Mouse (Mus musculus) liver, postnatal 0 days (tissue): ENCODE results near the gene Wt1. TPM values are rescaled to one million over a fixed set of nuclear protein-coding genes. Genes with fewer than 3 reads are reported as not detected.
A peak's percentile ranks its signal among the peaks of the same experiment; 100 is the strongest.

Experiments
- ATAC-seq: fragments of 200-750 bp; cut with Nextera tagmentation; 2 replicates; pipeline ENCODE4 v1.8.0; 2017; ENCODE audit warnings: mild to moderate bottlenecking, moderate library complexity
- DNase-seq: peaks from one replicate; pipeline ENCODE4 v3.0.0-alpha.2; 2016
- H3K27ac ChIP-seq: fragments of 300-500 bp; sonication (generic); 2 replicates; pipeline ENCODE4 v1.5.1; 2014; ENCODE audit warnings: antibody characterized with exemption, moderate library complexity, mild to moderate bottlenecking, low read depth
- H3K27me3 ChIP-seq: fragments of 300-500 bp; sonication (generic); 2 replicates; pipeline ENCODE4 v1.6.1; 2014; ENCODE audit warnings: low read length, control low read depth, mixed read lengths; ENCODE audit not compliant: insufficient read depth
- H3K36me3 ChIP-seq: fragments of 300-500 bp; sonication (generic); replicated peaks from 2 replicates; pipeline ENCODE4 v1.6.1; 2014; ENCODE audit warnings: mild to moderate bottlenecking, control low read depth, low read length, moderate library complexity, mixed read lengths; ENCODE audit not compliant: insufficient read depth
- H3K4me1 ChIP-seq: fragments of 300-500 bp; sonication (generic); 2 replicates; pipeline ENCODE4 v1.6.1; 2014; ENCODE audit warnings: antibody characterized with exemption, mild to moderate bottlenecking, control low read depth; ENCODE audit not compliant: insufficient read depth
- H3K4me2 ChIP-seq: fragments of 300-500 bp; sonication (generic); 2 replicates; pipeline ENCODE4 v1.6.1; 2014; ENCODE audit warnings: low read depth, mild to moderate bottlenecking, low read length, moderate library complexity, mixed read lengths
- H3K4me3 ChIP-seq: fragments of 300-500 bp; sonication (generic); 2 replicates; pipeline ENCODE4 v1.5.1; 2014; ENCODE audit warnings: low read depth, low read length
- H3K9ac ChIP-seq: fragments of 300-500 bp; sonication (generic); replicated peaks from 2 replicates; pipeline ENCODE4 v1.6.1; 2014; ENCODE audit warnings: mild to moderate bottlenecking, moderate library complexity
- H3K9me3 ChIP-seq: fragments of 300-500 bp; sonication (generic); 2 replicates; pipeline ENCODE4 v1.6.1; 2016; ENCODE audit warnings: mild to moderate bottlenecking, control low read depth, low read length, mixed read lengths
- CTCF ChIP-seq: sonication (generic); IDR thresholded peaks from 2 replicates; pipeline ENCODE4 v1.5.1; 2016; ENCODE audit warnings: antibody characterized with exemption, low read depth
- EP300 ChIP-seq: IDR thresholded peaks from 2 replicates; pipeline ENCODE4 v1.6.1; 2016; ENCODE audit warnings: antibody characterized with exemption, low read depth, mild to moderate bottlenecking
- WGBS: fragments of 180-500 bp; shearing (Covaris S2); extraction: QIAGEN DNeasy Blood & Tissue Kit; methylation state at CpG from one replicate; pipeline ENCODE4 v1.1.7; 2014; ENCODE audit not compliant: insufficient replicate concordance; 5-methylcytosine and 5-hydroxymethylcytosine counted together
- polyA plus RNA-seq: library from polyadenylated mRNA; unstranded; fragments of >200 nt; fragmentation: Nextera tagmentation; extraction: Ambion mirVana; gene quantifications from 2 replicates; pipeline ENCODE4 v1.2.1, GENCODE M21; 2015

The Wt1 gene
- polyA plus RNA-seq, 1 experiment from 2014 or later, result 0.86 TPM

DNA sequence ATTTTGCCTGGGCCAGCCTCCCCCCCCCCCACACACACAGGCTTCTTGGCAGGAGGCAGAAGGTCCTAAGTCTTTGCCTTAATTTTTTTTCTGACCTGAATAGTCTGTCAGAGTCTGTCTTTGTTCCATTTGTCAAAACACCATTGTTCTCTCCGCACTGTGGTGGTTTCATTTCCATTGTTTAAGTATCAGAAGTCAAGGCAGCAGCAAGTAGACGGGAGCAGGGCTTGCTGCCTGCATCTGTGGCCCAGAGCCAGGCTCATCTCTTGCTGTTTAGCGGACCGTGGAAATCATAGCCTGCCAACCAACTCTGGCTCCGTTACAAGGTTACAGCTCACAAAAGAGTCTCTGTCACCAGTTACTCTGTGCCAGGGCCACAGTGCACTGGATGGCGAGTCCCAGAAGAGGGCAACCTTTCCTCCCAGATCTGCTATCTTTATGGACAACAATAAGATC, 17.6 kb upstream of the Wt1 start:
- 39% methylated on average over 6 of the region's 6 CpGs for WGBS
- H3K9ac ChIP-seq, result no peak overlapping the region
- no peak for DNase-seq
- peaks cover 9% of the 10 kb centered on the region; the same call in 1 of the 2 replicates for H3K27me3 ChIP-seq
- H3K36me3 ChIP-seq, result no peaks in the 10 kb centered on the region
- no peak overlapping the region for H3K27ac ChIP-seq
- no peak overlapping the region for H3K4me3 ChIP-seq
- no peak for ATAC-seq
- TF ChIP-seq CTCF, result peak; percentile 23
- no peak for TF ChIP-seq EP300
- H3K4me1 ChIP-seq, result no peaks in the 10 kb centered on the region
- no peak overlapping the region for H3K4me2 ChIP-seq
- H3K9me3 ChIP-seq, result no peaks in the 10 kb centered on the region

DNA sequence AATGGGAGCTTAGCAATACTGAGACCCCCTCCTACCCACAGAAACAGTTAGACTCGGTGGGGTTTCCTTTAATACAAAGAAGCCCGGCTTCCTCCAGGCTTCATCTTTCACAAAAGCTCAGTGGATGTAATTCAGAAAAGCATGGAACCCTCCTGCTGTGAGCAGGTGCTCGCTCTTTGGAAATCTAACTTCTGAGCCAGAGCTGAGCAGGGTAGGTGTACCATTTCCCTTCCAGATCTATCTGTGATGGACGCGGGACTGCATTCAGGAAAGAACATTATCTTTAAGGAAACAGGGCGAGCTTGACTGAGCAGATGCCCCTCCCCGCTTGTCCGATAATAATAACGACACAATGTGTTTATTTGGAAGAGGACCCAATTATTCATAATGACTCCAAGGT, 12.3 kb upstream of the Wt1 start:
- Histone ChIP-seq H3K4me3 (no peak overlapping the region), H3K4me1 (no peaks in the 10 kb centered on the region; the same call in 1 of the 2 replicates), H3K9ac (no peak overlapping the region), H3K27ac (no peak overlapping the region), H3K27me3 (peaks cover 13% of the 10 kb centered on the region; the same call in 1 of the 2 replicates), H3K9me3 (no peaks in the 10 kb centered on the region), H3K36me3 (no peaks in the 10 kb centered on the region), H3K4me2 (no peak overlapping the region)
- TF ChIP-seq EP300 (no peak), CTCF (no peak)
- ATAC-seq, result no peak
- WGBS, result 23% methylated on average over 9 of the region's 9 CpGs
- DNase-seq, result no peak

DNA sequence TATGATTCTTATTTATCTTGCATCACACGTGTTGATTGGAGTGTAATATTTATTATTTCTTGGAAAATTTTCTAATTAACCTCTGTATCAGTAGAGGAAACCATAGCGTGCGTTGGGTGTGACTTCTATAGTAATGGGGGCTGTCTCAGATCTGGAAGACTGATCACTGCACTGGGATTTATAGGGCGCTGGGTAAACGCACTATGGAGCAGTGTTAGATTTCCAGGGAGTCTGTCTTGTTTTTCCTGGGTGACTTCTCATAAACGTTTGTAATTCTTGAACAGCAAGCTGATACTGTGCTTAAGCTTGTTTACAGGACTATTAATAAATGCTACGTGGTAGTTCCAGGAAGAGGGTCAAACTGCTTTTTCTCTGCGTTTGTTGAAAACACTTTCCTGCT, 8.7 kb upstream of the Wt1 start:
- H3K9me3 ChIP-seq, result no peaks in the 10 kb centered on the region
- DNase-seq (no peak), ATAC-seq (no peak)
- no peak overlapping the region for H3K27ac ChIP-seq
- H3K27me3 ChIP-seq, result peaks cover 39% of the 10 kb centered on the region
- H3K4me1 ChIP-seq, result no peaks in the 10 kb centered on the region; the same call in 1 of the 2 replicates
- no peak overlapping the region for H3K4me3 ChIP-seq
- no peak overlapping the region for H3K4me2 ChIP-seq
- no peak overlapping the region for H3K9ac ChIP-seq
- H3K36me3 ChIP-seq, result no peaks in the 10 kb centered on the region
- WGBS, result 56% methylated on average over 8 of the region's 8 CpGs
- TF ChIP-seq CTCF, result no peak
- TF ChIP-seq EP300, result no peak

DNA sequence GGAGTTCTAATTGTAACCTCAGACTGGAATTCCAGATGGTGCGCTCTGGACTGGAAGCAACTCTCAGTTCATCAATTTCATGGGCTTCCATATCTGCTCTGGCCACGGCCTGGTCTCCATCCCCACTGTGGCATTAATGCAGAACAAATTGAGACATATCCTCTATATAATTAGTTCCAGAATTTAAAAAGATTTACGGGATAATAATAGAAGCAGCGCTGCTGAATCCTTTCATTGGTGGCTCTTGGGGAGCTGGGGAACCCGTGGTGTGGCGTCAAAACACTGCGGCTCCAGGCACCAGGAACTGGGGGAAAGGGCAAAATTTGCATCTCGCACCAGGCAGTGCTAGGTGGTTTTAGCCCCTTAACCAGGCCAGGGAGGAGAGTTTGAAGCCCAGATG, 4.1 kb upstream of the Wt1 start:
- Histone ChIP-seq H3K4me2 (no peak overlapping the region), H3K4me1 (peaks cover 6% of the 10 kb centered on the region), H3K36me3 (no peaks in the 10 kb centered on the region), H3K27me3 (peaks cover 75% of the 10 kb centered on the region), H3K4me3 (no peak overlapping the region), H3K9me3 (no peaks in the 10 kb centered on the region), H3K9ac (no peak overlapping the region), H3K27ac (no peak overlapping the region)
- ATAC-seq, result no peak
- no peak for TF ChIP-seq EP300
- no peak for TF ChIP-seq CTCF
- DNase-seq, result no peak
- WGBS, result 9% methylated on average over 8 of the region's 8 CpGs

DNA sequence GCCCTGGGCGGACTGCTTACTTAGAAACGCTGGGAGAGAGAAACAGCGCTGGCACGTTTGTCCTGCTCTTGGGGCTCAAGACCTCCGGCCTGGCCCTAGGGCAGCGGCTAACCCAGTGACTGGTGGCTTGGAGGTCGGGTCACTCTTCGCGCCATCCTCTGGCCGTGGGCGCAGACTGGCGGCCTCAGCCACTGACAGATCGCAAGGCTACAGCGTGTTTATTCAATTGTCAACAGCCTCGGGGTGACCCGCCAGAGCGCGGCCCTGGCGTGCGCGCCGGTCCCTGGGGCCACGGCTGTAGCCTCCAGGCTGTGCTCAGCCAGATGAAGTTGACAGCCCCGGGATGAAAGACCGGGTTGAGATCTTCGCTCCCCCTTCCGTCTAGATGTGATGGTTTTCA, 3.4 kb upstream of the Wt1 start:
- Histone ChIP-seq H3K4me2 (peak overlapping the region; percentile 42; the same call in 1 of the 2 replicates), H3K9me3 (no peaks in the 10 kb centered on the region), H3K4me1 (peaks cover 7% of the 10 kb centered on the region), H3K27me3 (peaks cover 82% of the 10 kb centered on the region), H3K36me3 (no peaks in the 10 kb centered on the region), H3K4me3 (peak overlapping the region; percentile 23; the same call in 1 of the 2 replicates), H3K9ac (no peak overlapping the region), H3K27ac (no peak overlapping the region)
- no peak for DNase-seq
- no peak for TF ChIP-seq CTCF
- TF ChIP-seq EP300, result no peak
- 2% methylated on average over 27 of the region's 27 CpGs for WGBS
- ATAC-seq, result no peak

DNA sequence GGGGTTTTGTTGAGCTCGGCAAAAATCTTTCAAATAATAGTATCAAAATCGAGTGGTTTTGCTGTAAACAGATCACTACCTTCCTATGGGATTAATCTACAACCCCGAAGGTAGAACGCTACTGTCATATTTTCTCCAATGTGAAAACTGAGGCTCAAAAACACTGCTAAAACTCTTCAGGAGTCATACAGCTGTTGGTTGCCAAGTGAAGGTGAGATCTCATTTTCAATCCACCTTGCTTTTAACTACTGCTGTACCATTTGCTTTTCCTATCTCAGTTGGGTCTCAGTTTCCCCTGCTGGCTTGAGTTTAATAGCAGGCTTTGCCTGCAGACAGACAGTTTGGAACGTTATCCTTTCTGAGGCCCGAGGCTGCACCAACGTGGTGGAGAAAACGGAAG, 2.9 kb upstream of the Wt1 start:
- TF ChIP-seq CTCF (no peak), EP300 (no peak)
- no peak overlapping the region for H3K9ac ChIP-seq
- H3K4me1 ChIP-seq, result peaks cover 10% of the 10 kb centered on the region
- H3K4me2 ChIP-seq, result no peak overlapping the region
- H3K9me3 ChIP-seq, result no peaks in the 10 kb centered on the region
- no peaks in the 10 kb centered on the region for H3K36me3 ChIP-seq
- peaks cover 87% of the 10 kb centered on the region for H3K27me3 ChIP-seq
- H3K27ac ChIP-seq, result no peak overlapping the region
- DNase-seq (no peak), ATAC-seq (no peak)
- no peak overlapping the region for H3K4me3 ChIP-seq
- 5% methylated on average over 8 of the region's 8 CpGs for WGBS

DNA sequence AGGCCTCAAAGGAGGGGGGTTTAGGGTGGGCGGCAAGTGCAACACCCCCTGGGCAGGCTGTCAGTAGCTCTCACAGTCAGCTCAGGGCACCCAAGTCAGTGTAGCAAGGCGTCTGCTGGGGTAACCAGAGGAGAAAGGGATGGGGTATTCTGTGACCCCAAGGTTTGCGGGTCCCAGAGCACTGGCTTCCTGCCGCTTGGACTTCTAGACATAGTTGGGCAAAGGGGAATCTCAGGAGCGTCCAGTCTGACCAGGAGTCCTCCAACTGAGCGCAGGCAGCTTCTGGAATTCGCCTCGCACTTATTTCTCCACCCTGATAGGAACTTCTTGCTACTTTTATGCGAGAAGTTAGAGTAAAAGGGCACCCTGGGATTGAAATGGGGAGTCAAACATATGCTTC, 2.4 kb upstream of the Wt1 start:
- H3K4me1 ChIP-seq, result peaks cover 11% of the 10 kb centered on the region
- no peak for ATAC-seq
- H3K4me2 ChIP-seq, result no peak overlapping the region
- H3K27ac ChIP-seq, result no peak overlapping the region
- H3K27me3 ChIP-seq, result peaks cover 92% of the 10 kb centered on the region
- no peak for DNase-seq
- WGBS, result 6% methylated on average over 9 of the region's 9 CpGs
- H3K9me3 ChIP-seq, result no peaks in the 10 kb centered on the region
- no peak overlapping the region for H3K9ac ChIP-seq
- no peaks in the 10 kb centered on the region for H3K36me3 ChIP-seq
- no peak overlapping the region for H3K4me3 ChIP-seq
- TF ChIP-seq CTCF (no peak), EP300 (no peak)
